Mouse (Mus musculus): ENCODE measurements around the gene 4930564D02Rik.

DNA sequence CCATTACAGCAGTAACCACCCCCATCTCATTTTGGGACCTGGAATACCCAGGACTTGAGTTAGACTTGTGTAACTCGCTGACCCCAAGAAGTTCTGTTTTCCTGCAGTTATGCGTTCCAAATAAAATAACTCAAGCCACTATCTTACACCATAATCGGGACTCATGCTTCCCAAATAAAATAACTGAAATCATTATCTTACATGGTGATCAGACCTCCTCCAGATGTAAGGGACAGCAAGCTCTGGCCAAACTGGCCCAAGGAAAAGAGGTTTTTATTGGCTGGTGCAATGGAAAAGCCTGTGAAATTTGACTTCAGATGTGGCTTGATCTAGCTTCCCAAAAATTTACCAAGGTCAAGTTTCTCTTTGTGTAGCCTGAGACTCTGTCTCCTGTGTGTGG is 5.1 kb upstream of the 4930564D02Rik start:
- no peak for TF ChIP-seq CTCF (IDR thresholded peaks at IDR 0.05)
- no peak for TF ChIP-seq EP300 (IDR thresholded peaks at IDR 0.05)
